Mouse (Mus musculus) embryonic facial prominence, embryonic 10.5 days (tissue): ENCODE results near the gene Syt9. TPM values are rescaled to one million over a fixed set of nuclear protein-coding genes. Genes with fewer than 3 reads are reported as not detected.

Source experiments
- polyA plus RNA-seq: library from polyadenylated mRNA; unstranded; fragments of >200 nt; fragmentation: Nextera tagmentation; extraction: Ambion mirVana; gene quantifications from 2 replicates; pipeline ENCODE4 v1.2.1, GENCODE M21; 2016

The Syt9 gene
- polyA plus RNA-seq, 1 experiment from 2014 or later = 2.8 TPM

Other genes starting within 250 kb of the Syt9 start
- gene Olfr715, start 239.6 kb upstream of the Syt9 start, polyA plus RNA-seq = not detected in 2 replicates
- not detected in 2 replicates for gene Olfr716, start 232.4 kb upstream of the Syt9 start, polyA plus RNA-seq
- not detected in 2 replicates for gene Nlrp14, start 203.7 kb upstream of the Syt9 start, polyA plus RNA-seq
- not detected in 2 replicates for gene Rbmxl2, start 161.3 kb upstream of the Syt9 start, polyA plus RNA-seq
- gene Olfml1, start 196.7 kb downstream of the Syt9 start, polyA plus RNA-seq = 11.7 and 12.3 TPM in 2 replicates
- 21.5 and 24.0 TPM in 2 replicates for gene Ppfibp2, start 224.5 kb downstream of the Syt9 start, polyA plus RNA-seq